Mouse (Mus musculus) heart, embryonic 12.5 days (tissue): ENCODE data around the gene Ralgps1. TPM values are rescaled to one million over a fixed set of nuclear protein-coding genes. Genes with fewer than 3 reads are reported as not detected.

Source experiments
- ATAC-seq: fragments of 200-750 bp; cut with Nextera tagmentation; 2 replicates; pipeline ENCODE4 v1.8.0; 2017; ENCODE audit warnings: moderate TSS enrichment, moderate library complexity; ENCODE audit not compliant: insufficient number of reproducible peaks, low FRiP score
- H3K27ac ChIP-seq: fragments of 300-500 bp; sonication (generic); 2 replicates; pipeline ENCODE4 v1.5.1; 2016; ENCODE audit warnings: mild to moderate bottlenecking, moderate library complexity; ENCODE audit not compliant: poor library complexity, severe bottlenecking
- H3K27me3 ChIP-seq: fragments of 300-500 bp; sonication (generic); replicated peaks from 2 replicates; pipeline ENCODE4 v1.6.1; 2016; ENCODE audit warnings: mild to moderate bottlenecking, moderate library complexity
- H3K36me3 ChIP-seq: fragments of 300-500 bp; sonication (generic); 2 replicates; pipeline ENCODE4 v1.6.1; 2016; ENCODE audit warnings: mild to moderate bottlenecking, moderate library complexity
- H3K4me1 ChIP-seq: fragments of 300-500 bp; sonication (generic); replicated peaks from 2 replicates; pipeline ENCODE4 v1.6.1; 2016; ENCODE audit warnings: mild to moderate bottlenecking
- H3K4me2 ChIP-seq: fragments of 300-500 bp; sonication (generic); 2 replicates; pipeline ENCODE4 v1.6.1; 2016; ENCODE audit warnings: mild to moderate bottlenecking, moderate library complexity
- H3K4me3 ChIP-seq: fragments of 300-500 bp; sonication (generic); 2 replicates; pipeline ENCODE4 v1.5.1; 2016; ENCODE audit warnings: mild to moderate bottlenecking
- H3K9ac ChIP-seq: fragments of 300-500 bp; sonication (generic); 2 replicates; pipeline ENCODE4 v1.6.1; 2016; ENCODE audit warnings: mild to moderate bottlenecking, moderate library complexity
- H3K9me3 ChIP-seq: fragments of 300-500 bp; sonication (generic); replicated peaks from 2 replicates; pipeline ENCODE4 v1.6.1; 2016; ENCODE audit warnings: mild to moderate bottlenecking, moderate library complexity
- WGBS: fragments of 180-500 bp; shearing (Covaris S2); methylation state at CpG from one replicate; pipeline ENCODE4 v1.1.7; 2016; 5-methylcytosine and 5-hydroxymethylcytosine counted together
- polyA plus RNA-seq: library from polyadenylated mRNA; unstranded; fragments of >200 nt; fragmentation: Nextera tagmentation; extraction: Ambion mirVana; gene quantifications from 2 replicates; pipeline ENCODE4 v1.2.1, GENCODE M21; 2016

The Ralgps1 gene
- polyA plus RNA-seq, 1 experiment from 2014 or later: 6.3 TPM

GRCm38 (mm10) chr2:33237581-33237980 lies 133.7 kb downstream of the Ralgps1 start:
- H3K36me3 ChIP-seq: peaks cover 27% of the 10 kb centered on the region
- H3K9me3 ChIP-seq: no peaks in the 10 kb centered on the region
- H3K4me2 ChIP-seq: no peak overlapping the region
- H3K27ac ChIP-seq: no peak overlapping the region
- H3K4me3 ChIP-seq: no peak overlapping the region
- H3K9ac ChIP-seq: no peak overlapping the region
- WGBS: 80% methylated on average over 6 of the region's 6 CpGs
- no peaks in the 10 kb centered on the region for H3K27me3 ChIP-seq
- no peak for ATAC-seq
- peaks cover 46% of the 10 kb centered on the region for H3K4me1 ChIP-seq

GRCm38 (mm10) chr2:33234848-33235247 lies 136.4 kb downstream of the Ralgps1 start:
- H3K4me1 ChIP-seq: peaks cover 53% of the 10 kb centered on the region
- no peak for ATAC-seq
- H3K4me2 ChIP-seq: no peak overlapping the region
- peaks cover 33% of the 10 kb centered on the region for H3K36me3 ChIP-seq
- no peak overlapping the region for H3K4me3 ChIP-seq
- no peaks in the 10 kb centered on the region for H3K9me3 ChIP-seq
- H3K27me3 ChIP-seq: no peaks in the 10 kb centered on the region
- H3K9ac ChIP-seq: no peak overlapping the region
- 76% methylated on average over 4 of the region's 4 CpGs for WGBS
- H3K27ac ChIP-seq: no peak overlapping the region

- no peak for ATAC-seq
- H3K27me3 ChIP-seq: no peaks in the 10 kb centered on the region
- H3K4me3 ChIP-seq: no peak overlapping the region
- H3K9ac ChIP-seq: no peak overlapping the region
- 56% methylated on average over 5 of the region's 5 CpGs for WGBS
- H3K4me2 ChIP-seq: no peak overlapping the region
- no peaks in the 10 kb centered on the region for H3K9me3 ChIP-seq
- H3K4me1 ChIP-seq: peaks cover 47% of the 10 kb centered on the region
- peaks cover 42% of the 10 kb centered on the region for H3K36me3 ChIP-seq
- H3K27ac ChIP-seq: no peak overlapping the region
These were observed 137.4 kb downstream of the Ralgps1 start for GRCm38 (mm10) chr2:33233856-33234255.

GRCm38 (mm10) chr2:33232782-33233570 lies 138.3 kb downstream of the Ralgps1 start:
- Histone ChIP-seq H3K4me3 (no peak overlapping the region), H3K27me3 (no peaks in the 10 kb centered on the region), H3K27ac (peak overlapping the region; percentile 50), H3K36me3 (peaks cover 51% of the 10 kb centered on the region), H3K4me1 (peaks cover 51% of the 10 kb centered on the region), H3K9ac (peak overlapping the region; percentile 37; the same call in 1 of the 2 replicates), H3K9me3 (no peaks in the 10 kb centered on the region), H3K4me2 (no peak overlapping the region)
- no peak for ATAC-seq
- 73% methylated on average over 6 of the region's 6 CpGs for WGBS

- Histone ChIP-seq H3K4me3 (no peak overlapping the region), H3K9me3 (no peaks in the 10 kb centered on the region), H3K36me3 (peaks cover 40% of the 10 kb centered on the region), H3K4me1 (peaks cover 63% of the 10 kb centered on the region), H3K4me2 (no peak overlapping the region), H3K9ac (0 out of 2 replicates have a peak overlapping the region, but pooled peaks have one; percentile 17), H3K27me3 (no peaks in the 10 kb centered on the region), H3K27ac (peak overlapping the region; percentile 50)
- ATAC-seq: no peak
- WGBS: 39% methylated on average over 2 of the region's 2 CpGs
These were observed 139.5 kb downstream of the Ralgps1 start for GRCm38 (mm10) chr2:33231788-33232187.

- peaks cover 69% of the 10 kb centered on the region for H3K4me1 ChIP-seq
- ATAC-seq: no peak
These were observed 140.6 kb downstream of the Ralgps1 start for GRCm38 (mm10) chr2:33230701-33231100.

GRCm38 (mm10) chr2:33228551-33228950 lies 142.7 kb downstream of the Ralgps1 start:
- WGBS: 85% methylated on average over 15 of the region's 15 CpGs
- Histone ChIP-seq H3K27ac (no peak overlapping the region), H3K4me3 (no peak overlapping the region), H3K36me3 (peaks cover 46% of the 10 kb centered on the region), H3K4me2 (no peak overlapping the region), H3K9me3 (no peaks in the 10 kb centered on the region), H3K4me1 (peaks cover 60% of the 10 kb centered on the region), H3K9ac (no peak overlapping the region), H3K27me3 (no peaks in the 10 kb centered on the region)
- no peak for ATAC-seq

More at GRCm38 (mm10) chr2:33230701-33231100, 140.6 kb downstream of the Ralgps1 start:
- Histone ChIP-seq H3K4me2 (no peak overlapping the region), H3K9ac (no peak overlapping the region), H3K36me3 (peaks cover 39% of the 10 kb centered on the region), H3K27ac (no peak overlapping the region), H3K4me3 (no peak overlapping the region), H3K27me3 (no peaks in the 10 kb centered on the region), H3K9me3 (no peaks in the 10 kb centered on the region)
- WGBS: 65% methylated on average over 10 of the region's 10 CpGs

GRCm38 (mm10) chr2:33228077-33228476 lies 143.2 kb downstream of the Ralgps1 start:
- 68% methylated on average over 11 of the region's 11 CpGs for WGBS
- no peak overlapping the region for H3K4me3 ChIP-seq
- H3K4me2 ChIP-seq: no peak overlapping the region
- no peak overlapping the region for H3K9ac ChIP-seq
- peaks cover 46% of the 10 kb centered on the region for H3K36me3 ChIP-seq
- no peaks in the 10 kb centered on the region for H3K27me3 ChIP-seq
- H3K9me3 ChIP-seq: no peaks in the 10 kb centered on the region
- H3K4me1 ChIP-seq: peaks cover 60% of the 10 kb centered on the region
- no peak overlapping the region for H3K27ac ChIP-seq
- ATAC-seq: no peak

GRCm38 (mm10) chr2:33225921-33226320 lies 145.4 kb downstream of the Ralgps1 start:
- Histone ChIP-seq H3K4me3 (no peak overlapping the region), H3K36me3 (peaks cover 51% of the 10 kb centered on the region), H3K4me2 (no peak overlapping the region), H3K9me3 (no peaks in the 10 kb centered on the region), H3K4me1 (peaks cover 54% of the 10 kb centered on the region), H3K27me3 (no peaks in the 10 kb centered on the region), H3K27ac (no peak overlapping the region), H3K9ac (no peak overlapping the region)
- ATAC-seq: no peak
- WGBS: 83% methylated on average over 7 of the region's 7 CpGs

- ATAC-seq: peak; percentile 69
- peaks cover 36% of the 10 kb centered on the region for H3K36me3 ChIP-seq
- H3K27me3 ChIP-seq: no peaks in the 10 kb centered on the region
- peaks cover 76% of the 10 kb centered on the region for H3K4me1 ChIP-seq
- no peak overlapping the region for H3K4me3 ChIP-seq
- H3K27ac ChIP-seq: peak overlapping the region; percentile 31; the same call in 1 of the 2 replicates
- no peak overlapping the region for H3K4me2 ChIP-seq
- no peaks in the 10 kb centered on the region for H3K9me3 ChIP-seq
- no peak overlapping the region for H3K9ac ChIP-seq
- WGBS: 57% methylated on average over 10 of the region's 10 CpGs
These were observed 147.5 kb downstream of the Ralgps1 start for GRCm38 (mm10) chr2:33223656-33224358.

GRCm38 (mm10) chr2:33222480-33222879 lies 148.8 kb downstream of the Ralgps1 start:
- Histone ChIP-seq H3K27me3 (no peaks in the 10 kb centered on the region), H3K4me1 (peaks cover 77% of the 10 kb centered on the region)
- ATAC-seq: no peak

More at GRCm38 (mm10) chr2:33222480-33222879, 148.8 kb downstream of the Ralgps1 start:
- H3K9me3 ChIP-seq: no peaks in the 10 kb centered on the region
- H3K9ac ChIP-seq: 0 out of 2 replicates have a peak overlapping the region, but pooled peaks have one; percentile 12
- no peak overlapping the region for H3K27ac ChIP-seq
- peaks cover 29% of the 10 kb centered on the region for H3K36me3 ChIP-seq
- H3K4me3 ChIP-seq: no peak overlapping the region
- 86% methylated on average over 6 of the region's 6 CpGs for WGBS
- H3K4me2 ChIP-seq: no peak overlapping the region
